Mouse (Mus musculus) liver (tissue): ENCODE data around the gene Slc16a7.

Source experiments
- DNase-seq: peaks from one replicate; pipeline ENCODE4 v3.0.0-alpha.2; 2020; ENCODE audit warnings: mixed read lengths

The Slc16a7 gene

GRCm38 (mm10) chr10:125388876-125389786 lies at the start of gene Slc16a7:
Gene Slc16a7, minus strand, starts transcription at chr10:125389465.
- DNase-seq = peak; percentile 51

- DNase-seq = no peak
These were observed 29.5 kb upstream of the Slc16a7 start for GRCm38 (mm10) chr10:125418795-125419194.

GRCm38 (mm10) chr10:125399796-125400195 lies 10.5 kb upstream of the Slc16a7 start:
- DNase-seq = no peak

GRCm38 (mm10) chr10:125390011-125390410 lies 746 bp upstream of the Slc16a7 start:
- DNase-seq = no peak

GRCm38 (mm10) chr10:125388481-125388875 lies 787 bp downstream of the Slc16a7 start:
- no peak for DNase-seq

GRCm38 (mm10) chr10:125387782-125388415 lies 1.4 kb downstream of the Slc16a7 start:
- DNase-seq = no peak

GRCm38 (mm10) chr10:125375526-125375925 lies 13.7 kb downstream of the Slc16a7 start:
- DNase-seq = no peak

GRCm38 (mm10) chr10:125372666-125373065 lies 16.6 kb downstream of the Slc16a7 start:
- no peak for DNase-seq

GRCm38 (mm10) chr10:125371451-125371850 lies 17.8 kb downstream of the Slc16a7 start:
- no peak for DNase-seq

- DNase-seq = no peak
These were observed 19.1 kb downstream of the Slc16a7 start for GRCm38 (mm10) chr10:125370037-125370610.

- DNase-seq = no peak
These were observed 30.8 kb downstream of the Slc16a7 start for GRCm38 (mm10) chr10:125358479-125358878.

- no peak for DNase-seq
These were observed 36.5 kb downstream of the Slc16a7 start for GRCm38 (mm10) chr10:125352805-125353204.

GRCm38 (mm10) chr10:125348171-125348570 lies 41.1 kb downstream of the Slc16a7 start:
- DNase-seq = no peak

GRCm38 (mm10) chr10:125347149-125347548 lies 42.1 kb downstream of the Slc16a7 start:
- DNase-seq = no peak

- DNase-seq = no peak
These were observed 42.9 kb downstream of the Slc16a7 start for GRCm38 (mm10) chr10:125346364-125346763.

- DNase-seq = no peak
These were observed 43.7 kb downstream of the Slc16a7 start for GRCm38 (mm10) chr10:125345583-125345982.

- DNase-seq = no peak
These were observed 47.1 kb downstream of the Slc16a7 start for GRCm38 (mm10) chr10:125342204-125342603.

- no peak for DNase-seq
These were observed 55.5 kb downstream of the Slc16a7 start for GRCm38 (mm10) chr10:125333799-125334198.

GRCm38 (mm10) chr10:125331334-125331733 lies 57.9 kb downstream of the Slc16a7 start:
- no peak for DNase-seq

- DNase-seq = peak; percentile 13
These were observed 60.8 kb downstream of the Slc16a7 start for GRCm38 (mm10) chr10:125328331-125329063.

GRCm38 (mm10) chr10:125324871-125325565 lies 64.2 kb downstream of the Slc16a7 start:
- no peak for DNase-seq

GRCm38 (mm10) chr10:125324149-125324834 lies 65.0 kb downstream of the Slc16a7 start:
- DNase-seq = no peak
